Mouse (Mus musculus) duodenum, adult 2 months (tissue): Measurements from ENCODE around the gene Btg1-ps2. TPM values are rescaled to one million over a fixed set of nuclear protein-coding genes. Genes with fewer than 3 reads are reported as not detected.

Experiments used
- polyA plus RNA-seq: library from polyadenylated mRNA; depleted of rRNA; stranded (reverse); fragments of >200 nt; gene quantifications from 2 replicates; pipeline ENCODE4 v1.2.3, GENCODE M21; 2012; ENCODE audit warnings: low replicate concordance; rRNA removed

Gene Btg1-ps2
- not detected in 2 replicates for polyA plus RNA-seq

DNA sequence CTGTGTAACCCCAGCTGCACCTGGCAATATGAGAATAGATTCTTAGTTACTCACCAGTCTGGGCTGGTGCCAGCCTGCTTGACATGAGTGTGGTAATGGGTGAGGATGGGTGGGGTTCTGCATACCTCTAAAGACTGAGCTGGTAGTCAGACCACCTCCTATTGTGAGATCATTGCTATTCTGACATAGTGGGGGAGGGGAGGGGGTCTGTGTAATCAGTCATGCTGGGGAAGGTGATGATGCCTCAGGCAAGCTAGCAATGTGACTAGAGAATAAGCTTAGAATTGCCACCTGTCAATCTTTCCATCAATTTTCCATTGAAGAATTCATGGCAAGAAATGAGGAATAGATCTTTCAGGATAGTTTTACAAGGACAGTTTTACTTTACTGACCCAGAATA lies at the start of gene Btg1-ps2:
Gene Btg1-ps2, minus strand, starts transcription at position 101 of the 400 bp plus-strand sequence.

DNA sequence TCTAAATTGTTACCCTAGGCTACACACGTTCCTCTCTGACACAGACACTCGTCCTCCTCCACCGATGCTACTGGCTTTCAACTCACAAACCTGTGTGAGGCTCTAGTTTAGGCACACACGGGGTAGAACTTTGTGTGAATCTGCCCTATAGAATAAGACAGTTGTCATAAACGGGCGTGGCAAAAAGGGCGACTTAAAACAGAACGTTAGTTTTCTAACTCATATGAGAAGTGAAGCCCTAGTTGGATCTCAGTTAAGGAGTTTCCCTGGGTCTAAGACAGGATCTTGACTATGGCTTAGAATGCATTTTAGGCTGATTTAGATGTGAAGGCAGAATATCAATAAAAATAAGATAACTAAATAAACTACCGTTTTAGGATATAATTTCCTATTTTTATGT lies 42.1 kb upstream of the Btg1-ps2 start, which contains the start of gene Rhox11:
Gene Rhox11, minus strand, starts transcription at position 101 of the 400 bp plus-strand sequence.

DNA sequence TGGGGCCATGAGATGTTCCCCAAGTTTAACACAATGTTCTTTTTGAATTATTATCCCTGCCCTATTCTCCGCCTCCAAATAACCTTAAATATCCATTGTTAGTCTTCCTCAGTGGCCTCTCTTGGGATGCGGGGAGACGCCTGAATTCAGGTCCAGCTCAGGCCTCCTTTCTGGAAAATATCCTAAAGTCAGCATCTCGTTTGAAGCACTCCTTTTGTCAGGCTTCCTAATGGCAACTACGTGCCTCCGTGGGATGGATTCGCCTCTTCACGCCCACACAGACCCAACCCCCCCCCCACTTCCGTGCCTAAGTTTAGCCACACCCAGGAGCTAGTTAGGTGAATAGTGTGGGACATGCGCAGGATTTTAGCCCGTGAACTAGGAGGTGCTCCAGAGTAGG lies 23.3 kb upstream of the Btg1-ps2 start, which contains the start of gene Rhox10:
Gene Rhox10, plus strand, starts transcription at position 301 of the 400 bp plus-strand sequence.

DNA sequence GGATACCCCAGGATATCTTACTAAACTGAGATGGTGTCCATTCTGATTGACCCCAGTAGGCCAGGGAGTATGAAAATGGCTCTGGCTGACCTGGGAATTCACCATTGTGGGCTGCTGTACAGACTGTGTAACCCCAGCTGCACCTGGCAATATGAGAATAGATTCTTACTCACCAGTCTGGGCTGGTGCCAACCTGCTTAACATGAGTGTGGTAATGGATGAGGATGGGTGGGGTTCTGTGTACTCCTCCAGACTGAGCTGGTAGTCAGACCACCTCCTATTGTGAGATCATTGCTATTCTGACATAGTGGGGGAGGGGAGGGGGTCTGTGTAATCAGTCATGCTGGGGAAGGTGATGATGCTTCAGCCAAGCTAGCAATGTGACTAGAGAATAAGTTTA lies 24.3 kb downstream of the Btg1-ps2 start, which contains the start of gene Btg1-ps1:
Gene Btg1-ps1, minus strand, starts transcription at position 219 of the 400 bp plus-strand sequence.

Other genes starting within 250 kb of the Btg1-ps2 start
- not detected in 2 replicates for gene Rhox5, start 238.3 kb downstream of the Btg1-ps2 start, polyA plus RNA-seq
- not detected in 2 replicates for gene Rhox6, start 216.2 kb downstream of the Btg1-ps2 start, polyA plus RNA-seq
- not detected in 2 replicates for gene Rhox7a, start 211.4 kb downstream of the Btg1-ps2 start, polyA plus RNA-seq
- not detected in 2 replicates for gene Rhox8, start 164.2 kb downstream of the Btg1-ps2 start, polyA plus RNA-seq
- not detected in 2 replicates for gene Rhox7b, start 145.9 kb downstream of the Btg1-ps2 start, polyA plus RNA-seq
- gene Rhox9, start 141.3 kb downstream of the Btg1-ps2 start, polyA plus RNA-seq = not detected in 2 replicates
- not detected in 2 replicates for gene Btg1-ps1, start 24.3 kb downstream of the Btg1-ps2 start, polyA plus RNA-seq
- gene Rhox10, start 23.4 kb upstream of the Btg1-ps2 start, polyA plus RNA-seq = not detected in 2 replicates
- not detected in 2 replicates for gene Rhox11, start 42.0 kb upstream of the Btg1-ps2 start, polyA plus RNA-seq
- not detected in 2 replicates for gene Rhox12, start 67.8 kb upstream of the Btg1-ps2 start, polyA plus RNA-seq
- not detected in 2 replicates for gene Rhox13, start 78.1 kb upstream of the Btg1-ps2 start, polyA plus RNA-seq
- 0.41 and 0.42 TPM in 2 replicates for gene Zbtb33, start 146.7 kb upstream of the Btg1-ps2 start, polyA plus RNA-seq
- gene Tmem255a, start 209.3 kb upstream of the Btg1-ps2 start, polyA plus RNA-seq = 0.11 and 0.12 TPM in 2 replicates